Mouse (Mus musculus): ENCODE data around the gene Tex50. TPM values are rescaled to one million over a fixed set of nuclear protein-coding genes. Genes with fewer than 3 reads are reported as not detected.
"Not testable (repeated sequence)": the region's sequence is repeated elsewhere in the genome, so short reads cannot be mapped to it uniquely, and the experiment has no call there.

Tex50 gene
- polyA plus RNA-seq (2014; fragmentation: Nextera tagmentation; extraction: Ambion mirVana) = not detected in 2 replicates

- Histone ChIP-seq H3K4me3 (ENCODE audit: low read depth, low read length) (no peak within 1 kb of the TSS), H3K4me1 (ENCODE audit: control insufficient read depth, insufficient read depth, low read length) (no peaks in the 10 kb centered on the region), H3K9me3 (replicated peaks; ENCODE audit: control insufficient read depth, low read length) (no peaks in the 10 kb centered on the region), H3K9ac (ENCODE audit: low read length) (no peak within 1 kb of the TSS), H3K27me3 (replicated peaks; ENCODE audit: control insufficient read depth, insufficient read depth, low read length) (no peaks in the 10 kb centered on the region), H3K27ac (ENCODE audit: low read depth, low read length) (no peak within 1 kb of the TSS), H3K4me2 (ENCODE audit: low read length) (no peak within 1 kb of the TSS), H3K36me3 (ENCODE audit: control insufficient read depth, insufficient read depth, low read length) (no peaks in the 10 kb centered on the region)
- DNase-seq (ENCODE audit: low spot score) (no peak), ATAC-seq (no peak)
- WGBS = 89% methylated on average over 3 of the region's 3 CpGs
These were observed at the start of gene Tex50 for GRCm38 (mm10) chr1:161159214-161159613. Tex50 (minus strand) TSS chr1:161159314.

- H3K36me3 ChIP-seq (ENCODE audit: control insufficient read depth, insufficient read depth, low read length) = no peaks in the 10 kb centered on the region
- H3K9ac ChIP-seq (ENCODE audit: low read length) = no peak overlapping the region
- H3K4me2 ChIP-seq (ENCODE audit: low read length) = no peak overlapping the region
- no peak overlapping the region for H3K27ac ChIP-seq (ENCODE audit: low read depth, low read length)
- peaks cover 5% of the 10 kb centered on the region; the same call in 1 of the 2 replicates for H3K4me1 ChIP-seq (ENCODE audit: control insufficient read depth, insufficient read depth, low read length)
- no peaks in the 10 kb centered on the region for H3K27me3 ChIP-seq (replicated peaks; ENCODE audit: control insufficient read depth, insufficient read depth, low read length)
- no peak for DNase-seq (ENCODE audit: low spot score)
- H3K4me3 ChIP-seq (ENCODE audit: low read depth, low read length) = no peak overlapping the region
- ATAC-seq = no peak
- no peaks in the 10 kb centered on the region for H3K9me3 ChIP-seq (replicated peaks; ENCODE audit: control insufficient read depth, low read length)
- WGBS = 79% methylated on average over 5 of the region's 5 CpGs
These were observed 40.7 kb upstream of the Tex50 start for GRCm38 (mm10) chr1:161199856-161200255.

GRCm38 (mm10) chr1:161196364-161196763 is 37.2 kb upstream of the Tex50 start:
- DNase-seq (ENCODE audit: low spot score); H3K4me1 ChIP-seq (ENCODE audit: control insufficient read depth, insufficient read depth, low read length); H3K9ac ChIP-seq (ENCODE audit: low read length); H3K36me3 ChIP-seq (ENCODE audit: control insufficient read depth, insufficient read depth, low read length); H3K9me3 ChIP-seq (replicated peaks; ENCODE audit: control insufficient read depth, low read length); H3K27me3 ChIP-seq (replicated peaks; ENCODE audit: control insufficient read depth, insufficient read depth, low read length): not testable (repeated sequence)
- peak overlapping the region; percentile 50 for H3K4me2 ChIP-seq (ENCODE audit: low read length)
- peak overlapping the region; percentile 27 for H3K4me3 ChIP-seq (ENCODE audit: low read depth, low read length)
- 0 out of 2 replicates have a peak overlapping the region, but pooled peaks have one; percentile 21 for H3K27ac ChIP-seq (ENCODE audit: low read depth, low read length)
- 35% methylated on average over 11 of the region's 11 CpGs for WGBS
- 0 out of 2 replicates have a peak, but pooled peaks have one; percentile 6 for ATAC-seq

GRCm38 (mm10) chr1:161195541-161196351 is 36.6 kb upstream of the Tex50 start:
- under 1% methylated on average over 16 of the region's 16 CpGs for WGBS

GRCm38 (mm10) chr1:161190253-161190910 is 31.3 kb upstream of the Tex50 start:
- Histone ChIP-seq H3K4me1 (ENCODE audit: control insufficient read depth, insufficient read depth, low read length) (peaks cover 4% of the 10 kb centered on the region; the same call in 1 of the 2 replicates), H3K4me2 (ENCODE audit: low read length) (no peak overlapping the region), H3K27me3 (replicated peaks; ENCODE audit: control insufficient read depth, insufficient read depth, low read length) (no peaks in the 10 kb centered on the region), H3K36me3 (ENCODE audit: control insufficient read depth, insufficient read depth, low read length) (no peaks in the 10 kb centered on the region), H3K4me3 (ENCODE audit: low read depth, low read length) (no peak overlapping the region), H3K27ac (ENCODE audit: low read depth, low read length) (no peak overlapping the region), H3K9me3 (replicated peaks; ENCODE audit: control insufficient read depth, low read length) (no peaks in the 10 kb centered on the region), H3K9ac (ENCODE audit: low read length) (no peak overlapping the region)
- DNase-seq (ENCODE audit: low spot score) (no peak), ATAC-seq (no peak)
- WGBS = 85% methylated on average over 9 of the region's 9 CpGs

More at GRCm38 (mm10) chr1:161195541-161196351, 36.6 kb upstream of the Tex50 start:
- Histone ChIP-seq H3K9me3 (replicated peaks; ENCODE audit: control insufficient read depth, low read length) (no peaks in the 10 kb centered on the region), H3K27ac (ENCODE audit: low read depth, low read length) (peak overlapping the region; percentile 65; the same call in 1 of the 2 replicates), H3K27me3 (replicated peaks; ENCODE audit: control insufficient read depth, insufficient read depth, low read length) (no peaks in the 10 kb centered on the region), H3K4me3 (ENCODE audit: low read depth, low read length) (peak overlapping the region; percentile 27), H3K4me2 (ENCODE audit: low read length) (peak overlapping the region; percentile 50), H3K36me3 (ENCODE audit: control insufficient read depth, insufficient read depth, low read length) (no peaks in the 10 kb centered on the region), H3K9ac (ENCODE audit: low read length) (no peak overlapping the region), H3K4me1 (ENCODE audit: control insufficient read depth, insufficient read depth, low read length) (peaks cover 5% of the 10 kb centered on the region; the same call in 1 of the 2 replicates)
- ATAC-seq = peak; percentile 98
- peak; percentile 97 for DNase-seq (ENCODE audit: low spot score)

- Histone ChIP-seq H3K27ac (ENCODE audit: low read depth, low read length) (no peak overlapping the region), H3K4me2 (ENCODE audit: low read length) (no peak overlapping the region), H3K4me3 (ENCODE audit: low read depth, low read length) (no peak overlapping the region), H3K9ac (ENCODE audit: low read length) (no peak overlapping the region), H3K4me1 (ENCODE audit: control insufficient read depth, insufficient read depth, low read length) (no peaks in the 10 kb centered on the region), H3K36me3 (ENCODE audit: control insufficient read depth, insufficient read depth, low read length) (no peaks in the 10 kb centered on the region), H3K27me3 (replicated peaks; ENCODE audit: control insufficient read depth, insufficient read depth, low read length) (no peaks in the 10 kb centered on the region), H3K9me3 (replicated peaks; ENCODE audit: control insufficient read depth, low read length) (no peaks in the 10 kb centered on the region)
- WGBS = 91% methylated on average over 3 of the region's 3 CpGs
- ATAC-seq (no peak), DNase-seq (ENCODE audit: low spot score) (no peak)
These were observed 26.3 kb upstream of the Tex50 start for GRCm38 (mm10) chr1:161185431-161185830.

GRCm38 (mm10) chr1:161183677-161184076 is 24.6 kb upstream of the Tex50 start:
- H3K36me3 ChIP-seq (ENCODE audit: control insufficient read depth, insufficient read depth, low read length) = no peaks in the 10 kb centered on the region
- no peaks in the 10 kb centered on the region for H3K4me1 ChIP-seq (ENCODE audit: control insufficient read depth, insufficient read depth, low read length)
- 86% methylated on average over 9 of the region's 9 CpGs for WGBS
- DNase-seq (ENCODE audit: low spot score) (no peak), ATAC-seq (no peak)
- no peak overlapping the region for H3K27ac ChIP-seq (ENCODE audit: low read depth, low read length)
- H3K9ac ChIP-seq (ENCODE audit: low read length) = no peak overlapping the region
- no peaks in the 10 kb centered on the region; the same call in 1 of the 2 replicates for H3K9me3 ChIP-seq (replicated peaks; ENCODE audit: control insufficient read depth, low read length)
- no peak overlapping the region for H3K4me3 ChIP-seq (ENCODE audit: low read depth, low read length)
- no peaks in the 10 kb centered on the region for H3K27me3 ChIP-seq (replicated peaks; ENCODE audit: control insufficient read depth, insufficient read depth, low read length)
- H3K4me2 ChIP-seq (ENCODE audit: low read length) = no peak overlapping the region

GRCm38 (mm10) chr1:161182386-161182785 is 23.3 kb upstream of the Tex50 start:
- DNase-seq (ENCODE audit: low spot score) (no peak), ATAC-seq (no peak)
- no peaks in the 10 kb centered on the region for H3K27me3 ChIP-seq (replicated peaks; ENCODE audit: control insufficient read depth, insufficient read depth, low read length)
- H3K9me3 ChIP-seq (replicated peaks; ENCODE audit: control insufficient read depth, low read length) = no peaks in the 10 kb centered on the region; the same call in 1 of the 2 replicates
- H3K9ac ChIP-seq (ENCODE audit: low read length) = no peak overlapping the region
- H3K27ac ChIP-seq (ENCODE audit: low read depth, low read length) = no peak overlapping the region
- H3K4me3 ChIP-seq (ENCODE audit: low read depth, low read length) = no peak overlapping the region
- 86% methylated on average over 9 of the region's 9 CpGs for whole genome bisulfite sequencing
- no peaks in the 10 kb centered on the region for H3K4me1 ChIP-seq (ENCODE audit: control insufficient read depth, insufficient read depth, low read length)
- no peak overlapping the region for H3K4me2 ChIP-seq (ENCODE audit: low read length)
- H3K36me3 ChIP-seq (ENCODE audit: control insufficient read depth, insufficient read depth, low read length) = no peaks in the 10 kb centered on the region
